Mouse (Mus musculus): ENCODE results near the gene Tnfrsf1a.

Gene Tnfrsf1a

GRCm38 (mm10) chr6:125354352-125355151 lies 5.4 kb downstream of the Tnfrsf1a start:
- DNase-seq (ENCODE audit: low spot score): no peak

- no peak for DNase-seq (ENCODE audit: low spot score)
Observed at GRCm38 (mm10) chr6:125355197-125355741, 6.1 kb downstream of the Tnfrsf1a start.

DNA sequence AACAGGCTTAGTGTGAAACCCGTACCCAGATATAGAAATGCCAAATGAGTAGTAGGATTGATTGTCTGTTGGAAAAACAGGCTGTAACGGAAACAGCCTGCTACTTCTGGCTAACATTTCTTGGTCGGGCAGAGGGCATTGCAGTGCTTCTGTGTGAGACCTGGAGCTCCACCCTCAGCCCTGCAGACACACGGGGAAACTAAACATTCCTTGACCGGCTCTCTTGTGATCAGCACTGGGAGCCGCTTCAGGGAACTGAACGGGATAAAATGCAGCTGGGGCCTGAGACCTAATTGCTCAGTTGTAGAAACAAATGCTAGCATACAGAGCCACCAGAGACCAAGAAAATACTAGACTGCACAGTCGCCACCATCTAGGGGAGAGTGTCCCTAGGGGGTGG lies 7.1 kb downstream of the Tnfrsf1a start:
- no peak for DNase-seq (ENCODE audit: low spot score)

DNA sequence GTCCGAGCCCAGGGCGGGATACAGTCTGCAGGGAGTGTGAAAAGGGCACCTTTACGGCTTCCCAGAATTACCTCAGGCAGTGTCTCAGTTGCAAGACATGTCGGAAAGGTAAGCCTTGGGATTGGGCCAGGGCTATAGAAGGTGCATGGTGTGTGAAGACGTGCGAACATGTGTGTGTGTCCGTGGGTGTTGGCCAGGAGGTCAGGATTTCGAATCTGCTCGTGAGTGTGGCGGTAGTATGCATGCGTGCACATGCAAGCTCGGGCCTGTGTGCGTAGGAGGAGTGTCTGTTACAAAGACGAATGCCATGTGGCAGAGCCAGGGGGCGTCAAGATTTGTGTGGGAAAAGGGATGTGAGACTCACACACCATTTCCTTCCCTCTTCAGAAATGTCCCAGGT lies 8.2 kb downstream of the Tnfrsf1a start:
- DNase-seq (ENCODE audit: low spot score): no peak

- DNase-seq (ENCODE audit: low spot score): no peak
Observed at GRCm38 (mm10) chr6:125359999-125360398, 10.8 kb downstream of the Tnfrsf1a start.

- no peak for DNase-seq (ENCODE audit: low spot score)
Observed at GRCm38 (mm10) chr6:125360846-125361245, 11.7 kb downstream of the Tnfrsf1a start.

GRCm38 (mm10) chr6:125361467-125362291 lies 12.5 kb downstream of the Tnfrsf1a start:
- DNase-seq (ENCODE audit: low spot score): no peak

GRCm38 (mm10) chr6:125363021-125363420 lies 13.9 kb downstream of the Tnfrsf1a start:
- no peak for DNase-seq (ENCODE audit: low spot score)

DNA sequence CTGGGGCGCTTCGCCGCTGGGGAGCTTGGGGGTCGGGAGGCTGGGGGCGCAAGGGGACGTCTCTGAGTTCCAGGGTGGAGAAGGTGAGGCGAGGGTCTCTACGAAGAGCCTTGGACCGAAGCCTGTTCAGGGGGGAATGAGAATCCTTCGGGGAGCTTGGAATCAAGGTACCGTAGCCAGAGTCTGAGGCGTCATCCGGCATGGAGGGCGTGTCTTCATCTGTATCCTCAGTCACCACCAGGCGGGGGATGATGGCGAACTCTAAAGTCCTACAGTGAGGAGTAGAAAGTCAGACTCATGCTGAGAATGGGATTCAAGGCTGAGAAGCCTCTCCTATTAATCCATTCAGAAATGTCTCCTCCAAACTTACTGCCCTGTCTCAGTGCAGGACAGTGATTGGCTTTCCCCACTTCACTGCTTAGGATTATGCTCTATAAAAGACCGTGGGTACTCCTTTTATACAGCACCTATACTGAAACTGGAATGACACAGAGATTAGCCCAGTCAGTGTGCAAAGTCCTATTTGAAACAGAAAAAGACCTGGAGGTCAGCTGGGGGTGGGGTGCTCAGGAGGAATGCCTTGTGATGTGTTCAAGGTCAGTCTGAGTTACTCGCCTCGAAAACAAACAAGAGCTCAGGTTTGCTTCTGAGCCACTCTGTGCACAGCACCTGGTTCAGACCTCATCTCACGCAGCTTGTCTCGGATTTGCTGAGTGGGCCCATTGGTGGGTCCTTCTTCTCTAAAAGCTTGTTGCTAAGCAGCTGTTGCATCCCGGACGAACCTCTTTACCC lies 14.5 kb downstream of the Tnfrsf1a start:
- DNase-seq (ENCODE audit: low spot score): no peak

DNA sequence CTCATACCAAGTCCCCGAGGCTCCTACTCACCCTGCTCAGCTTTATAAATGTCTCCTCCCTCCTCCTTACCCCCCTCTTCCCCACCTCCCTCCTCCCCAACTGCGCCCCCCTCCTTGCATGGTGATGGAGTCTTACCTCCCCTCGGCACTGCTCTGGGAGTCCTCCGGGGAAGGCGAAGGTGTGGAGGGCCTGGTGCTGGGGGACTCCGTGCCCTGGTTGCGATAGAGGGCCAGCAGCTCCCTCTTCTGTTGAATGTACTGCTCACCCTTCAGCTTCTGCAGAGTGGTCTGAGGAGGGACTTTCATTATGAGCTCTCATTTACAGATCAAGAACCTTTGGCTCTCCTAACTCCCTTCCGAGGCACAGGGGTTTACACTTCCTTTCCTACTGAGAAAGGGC lies 15.3 kb downstream of the Tnfrsf1a start:
- no peak for DNase-seq (ENCODE audit: low spot score)

DNA sequence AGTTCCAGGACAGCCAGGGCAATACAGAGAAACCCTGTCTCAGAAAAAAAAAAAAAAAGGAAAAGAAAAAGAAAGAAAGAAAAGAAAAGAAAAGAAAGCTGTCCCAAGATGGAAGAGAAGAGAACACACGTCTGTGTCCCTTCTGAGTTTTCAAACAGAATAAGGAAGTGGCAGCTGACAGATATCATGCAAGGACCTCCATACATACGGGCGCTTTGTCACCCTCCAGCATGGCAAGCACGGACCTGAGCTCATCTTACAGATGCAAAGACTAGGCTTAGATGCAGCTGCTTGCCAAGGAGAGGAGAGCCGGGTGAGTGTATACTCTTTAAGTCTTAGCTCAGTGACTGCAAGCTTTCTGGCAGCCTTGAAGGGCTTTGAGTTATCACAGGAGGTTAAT lies 16.4 kb downstream of the Tnfrsf1a start:
- DNase-seq (ENCODE audit: low spot score): no peak

DNA sequence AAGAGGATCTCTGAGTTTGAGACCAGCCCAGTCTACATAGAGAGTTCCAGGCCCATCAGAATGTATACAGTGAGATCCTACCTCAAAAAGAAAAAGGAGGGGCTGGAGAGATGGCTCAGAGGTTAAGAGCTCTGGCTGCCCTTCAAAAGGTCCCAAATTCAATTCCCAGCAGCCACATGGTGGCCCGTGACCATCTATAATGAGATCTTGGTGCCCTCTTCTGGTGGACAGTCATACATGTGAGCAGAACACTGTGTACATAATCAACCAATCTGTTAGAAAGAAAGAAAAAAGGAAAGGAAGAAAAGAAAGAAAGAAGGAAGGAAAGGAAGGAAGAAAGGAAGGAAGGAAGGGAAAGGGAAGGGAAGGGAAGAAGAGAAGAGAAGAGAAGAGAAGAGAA lies 17.0 kb downstream of the Tnfrsf1a start:
- DNase-seq (ENCODE audit: low spot score): no peak

DNA sequence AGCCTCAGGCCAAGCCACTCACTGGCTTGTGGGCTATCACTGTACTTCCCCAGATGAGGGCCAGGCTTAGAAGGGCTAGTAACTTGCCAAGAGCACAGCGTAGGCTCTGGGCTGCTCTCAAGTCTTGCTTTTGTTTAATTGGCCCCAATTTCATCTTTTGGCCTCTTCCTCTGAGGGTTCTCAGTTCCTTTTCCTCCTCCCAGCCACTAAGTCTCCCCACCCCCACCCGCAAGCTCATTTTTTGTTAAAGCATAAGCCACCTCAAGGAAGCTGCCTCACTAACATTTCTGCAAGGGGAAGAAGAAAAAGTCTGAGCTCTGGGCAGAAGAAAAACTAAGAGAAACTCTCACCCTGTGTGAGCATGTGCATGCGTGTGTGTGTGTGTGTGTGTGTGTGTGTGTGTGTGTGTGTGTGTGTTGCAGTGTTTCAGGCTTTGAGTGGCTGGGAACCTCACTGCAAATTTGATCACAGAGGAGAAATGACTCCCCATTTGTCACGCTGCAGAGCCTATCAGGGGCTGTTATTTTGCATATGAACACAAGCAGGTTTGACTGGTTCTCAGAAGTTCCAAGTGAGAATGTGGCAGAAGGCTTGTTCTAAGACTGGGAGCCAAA lies 18.7 kb downstream of the Tnfrsf1a start:
- DNase-seq (ENCODE audit: low spot score): no peak

DNA sequence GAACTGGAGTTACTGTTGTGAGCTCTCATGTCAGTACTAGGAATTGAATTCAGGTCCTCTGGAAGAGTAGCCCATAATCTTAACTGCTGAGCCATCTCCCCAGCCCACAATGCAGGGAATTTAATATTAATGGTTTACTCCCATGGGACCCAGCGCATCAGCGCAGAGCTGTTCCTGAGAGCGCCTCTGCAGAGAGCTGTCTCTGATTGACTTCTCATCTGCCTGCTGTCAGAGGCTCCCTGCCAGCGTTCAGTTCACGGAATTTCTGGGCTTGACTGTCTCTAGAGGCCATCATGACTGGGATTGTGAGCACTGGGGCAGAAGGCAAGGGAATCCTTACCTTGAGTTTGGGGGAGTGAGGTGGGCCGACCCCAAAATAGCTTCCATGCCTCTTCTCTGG lies 27.9 kb downstream of the Tnfrsf1a start:
- DNase-seq (ENCODE audit: low spot score): no peak

- DNase-seq (ENCODE audit: low spot score): no peak
Observed at GRCm38 (mm10) chr6:125377582-125378451, 28.7 kb downstream of the Tnfrsf1a start.

- no peak for DNase-seq (ENCODE audit: low spot score)
Observed at GRCm38 (mm10) chr6:125378621-125379020, 29.5 kb downstream of the Tnfrsf1a start.

DNA sequence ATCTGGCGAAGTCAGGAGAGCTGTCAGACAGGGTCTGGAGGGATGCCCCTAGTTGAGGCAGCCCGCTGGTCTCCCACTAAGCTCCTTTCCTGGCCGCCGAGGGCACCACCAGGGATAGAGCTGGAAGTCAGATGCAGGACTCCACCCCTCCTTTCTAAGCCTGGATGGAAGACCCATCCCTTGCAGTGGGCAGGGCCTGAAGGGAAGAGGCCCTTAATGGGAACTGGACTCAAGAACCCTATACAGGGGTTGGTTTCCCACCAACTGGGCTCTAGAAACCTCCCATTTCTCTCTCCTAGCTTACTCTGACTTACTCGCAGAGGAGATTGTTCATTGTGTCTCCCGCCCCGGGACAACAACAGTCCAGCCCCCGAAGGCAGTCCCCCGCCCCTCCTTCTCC lies 30.6 kb downstream of the Tnfrsf1a start:
- no peak for DNase-seq (ENCODE audit: low spot score)

DNA sequence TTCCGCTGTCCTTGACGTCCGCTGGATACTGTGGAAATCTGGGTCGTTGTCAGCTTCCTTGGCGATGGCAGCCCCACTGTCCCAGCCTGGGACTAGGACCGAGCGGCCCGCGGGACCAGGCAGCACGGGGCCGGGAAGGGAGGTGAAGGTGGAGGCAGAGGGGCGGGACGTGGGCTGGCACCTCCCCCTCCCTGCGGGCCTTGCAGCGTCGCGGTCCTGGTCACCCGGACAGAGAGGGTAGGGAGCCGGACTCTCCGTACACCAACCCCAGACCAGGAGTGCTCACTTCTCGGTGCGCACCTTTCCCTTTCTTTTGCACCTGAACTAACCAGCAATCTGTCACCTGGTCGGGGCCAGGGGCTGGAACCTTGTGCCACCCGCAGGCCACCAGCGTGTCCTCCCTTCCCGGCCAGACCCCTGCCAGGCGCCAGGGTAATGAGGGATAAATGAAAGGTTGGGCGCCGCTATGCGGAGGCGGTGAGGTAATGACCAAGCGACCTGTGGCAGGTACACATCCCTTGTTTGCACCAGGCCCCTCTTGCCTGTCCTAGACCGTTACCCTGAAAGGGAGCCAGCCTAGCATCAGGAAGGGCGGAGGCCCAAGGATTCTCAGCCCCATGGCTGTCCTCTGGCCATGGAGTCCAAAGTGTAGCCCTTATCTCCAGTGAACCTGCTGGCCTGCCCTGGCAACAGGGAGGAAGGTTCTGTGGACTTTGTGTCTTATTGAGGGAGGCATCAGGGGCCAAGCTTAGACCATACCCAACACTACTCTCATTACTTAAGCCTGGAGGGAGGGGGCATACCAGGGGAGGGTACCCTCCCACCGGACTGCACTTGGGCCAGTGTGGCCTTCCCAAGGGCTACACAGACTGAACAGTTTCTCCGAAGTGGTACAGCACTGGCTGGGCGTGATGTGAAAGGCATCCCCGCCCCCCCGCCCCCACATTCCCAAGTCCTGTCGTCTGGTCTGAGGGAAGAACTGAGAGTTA lies 31.5 kb downstream of the Tnfrsf1a start, which contains the start of gene Plekhg6:
Plekhg6 (minus strand) TSS at position 422 of the 989 bp plus-strand sequence.
- no peak for DNase-seq (ENCODE audit: low spot score)

GRCm38 (mm10) chr6:125382024-125382423 lies 32.9 kb downstream of the Tnfrsf1a start:
- DNase-seq (ENCODE audit: low spot score): no peak
